Mouse (Mus musculus) bone marrow, adult 2 months (tissue): ENCODE measurements around the gene Olfr513.

ENCODE experiments used
- CTCF ChIP-seq: fragments of 200-500 bp; IDR thresholded peaks from 2 replicates; pipeline ENCODE4 v1.5.1; 2011; ENCODE audit warnings: low read length, control low read depth; ENCODE audit not compliant: control insufficient read depth, insufficient read depth
- POLR2A ChIP-seq: fragments of 200-500 bp; IDR thresholded peaks from 2 replicates; pipeline ENCODE4 v1.6.1; 2011; ENCODE audit warnings: low read depth, mild to moderate bottlenecking, control low read depth, low read length, borderline replicate concordance; ENCODE audit not compliant: control insufficient read depth

GRCm38 (mm10) chr7:108750673-108751072, at the start of gene Olfr513:
- TF ChIP-seq CTCF (no peak), POLR2A (no peak)
